Mouse (Mus musculus) CH12.LX (cell line): ENCODE data around the gene Ftcd. TPM values are rescaled to one million over a fixed set of nuclear protein-coding genes. Genes with fewer than 3 reads are reported as not detected.

Experiments
- DNase-seq: peaks from one replicate; pipeline ENCODE4 v3.0.0-alpha.2; 2013; ENCODE audit errors: extremely low read depth
- H3K27ac ChIP-seq: 2 replicates; pipeline ENCODE4 v1.5.1; 2012; ENCODE audit warnings: low read depth, mild to moderate bottlenecking, control low read depth, moderate library complexity; ENCODE audit not compliant: insufficient read depth
- H3K27me3 ChIP-seq: replicated peaks from 2 replicates; pipeline ENCODE3; 2012; ENCODE audit warnings: inconsistent platforms
- H3K36me3 ChIP-seq, 2 experiments: replicated peaks in 1 of 2; 2 replicates each; pipeline versions ENCODE3 to v1.6.1; 2012; ENCODE audit warnings: inconsistent platforms in 1 of 2, low read length in 1 of 2, mild to moderate bottlenecking in 1 of 2, mixed read lengths in 1 of 2, moderate library complexity in 1 of 2; ENCODE audit not compliant: control insufficient read depth in 1 of 2, insufficient read depth in 1 of 2
- H3K4me1 ChIP-seq, 2 experiments: 2 replicates each; pipeline ENCODE4 v1.6.1; 2012; ENCODE audit warnings: inconsistent platforms in 1 of 2, moderate library complexity in 1 of 2; ENCODE audit not compliant: insufficient read depth in 2 of 2, control insufficient read depth in 1 of 2
- H3K4me2 ChIP-seq: 2 replicates; pipeline ENCODE4 v1.6.1; 2012; ENCODE audit warnings: low read depth, mild to moderate bottlenecking, control low read depth; ENCODE audit not compliant: poor library complexity, insufficient read depth, severe bottlenecking
- H3K4me3 ChIP-seq, 3 experiments: fragments of 150-350 bp in 1 of 3; sonication (generic) in 1 of 3; replicated peaks in 1 of 3; 2 replicates each; pipeline versions ENCODE3 to v1.5.1; 2011 to 2012; ENCODE audit warnings: low read depth in 2 of 3, low read length in 2 of 3, mild to moderate bottlenecking in 2 of 3, moderate library complexity in 2 of 3, control low read depth in 1 of 3, improper control_type of control experiment in 1 of 3, inconsistent platforms in 1 of 3, mixed read lengths in 1 of 3; ENCODE audit not compliant: poor library complexity in 1 of 3
- H3K79me2 ChIP-seq: replicated peaks from 2 replicates; pipeline ENCODE4 v1.6.1; 2012; ENCODE audit warnings: mild to moderate bottlenecking, moderate library complexity; ENCODE audit not compliant: control insufficient read depth, poor library complexity, insufficient read depth, severe bottlenecking; ENCODE audit errors: extremely low read depth
- H3K9ac ChIP-seq: 2 replicates; pipeline ENCODE4 v1.6.1; 2012; ENCODE audit warnings: low read depth, mild to moderate bottlenecking, control low read depth, moderate library complexity; ENCODE audit not compliant: insufficient read depth
- H3K9me3 ChIP-seq: replicated peaks from 2 replicates; pipeline ENCODE3; 2012; ENCODE audit warnings: low read length, inconsistent platforms, mixed read lengths
- CHD2 ChIP-seq: IDR thresholded peaks from 2 replicates; pipeline ENCODE4 v1.6.1; 2011; ENCODE audit warnings: low read length, improper control_type of control experiment
- CTCF ChIP-seq, 2 experiments: IDR thresholded peaks in 1 of 2; conservative IDR thresholded peaks in 1 of 2; 2 replicates each; pipeline ENCODE4 v1.5.1; 2011 to 2012; ENCODE audit warnings: low read depth in 2 of 2, low read length in 2 of 2, improper control_type of control experiment in 1 of 2, inconsistent platforms in 1 of 2, mild to moderate bottlenecking in 1 of 2, moderate library complexity in 1 of 2
- E2F4 ChIP-seq: IDR thresholded peaks from 2 replicates; pipeline ENCODE4 v1.6.1; 2011; ENCODE audit warnings: low read depth, low read length, improper control_type of control experiment; ENCODE audit not compliant: insufficient replicate concordance
- ETS1 ChIP-seq: conservative IDR thresholded peaks from 2 replicates; pipeline ENCODE4 v1.6.1; 2012; ENCODE audit warnings: low read depth, mild to moderate bottlenecking, inconsistent platforms, low read length, improper control_type of control experiment, moderate library complexity
- GABPA ChIP-seq: IDR thresholded peaks from 2 replicates; pipeline ENCODE4 v1.6.1; 2012; ENCODE audit warnings: low read depth, low read length, improper control_type of control experiment, inconsistent platforms; ENCODE audit not compliant: insufficient replicate concordance
- IRF4 ChIP-seq: IDR thresholded peaks from 2 replicates; pipeline ENCODE4 v1.6.1; 2014; ENCODE audit warnings: low read depth, mild to moderate bottlenecking, inconsistent platforms, low read length, improper control_type of control experiment
- JUN ChIP-seq: IDR thresholded peaks from 2 replicates; pipeline ENCODE4 v1.6.1; 2011; ENCODE audit warnings: low read depth, mild to moderate bottlenecking, low read length, improper control_type of control experiment, moderate library complexity; ENCODE audit not compliant: insufficient read depth
- JUND ChIP-seq: conservative IDR thresholded peaks from 2 replicates; pipeline ENCODE4 v1.6.1; 2011; ENCODE audit warnings: low read depth, low read length, improper control_type of control experiment
- KAT2A ChIP-seq: IDR thresholded peaks from 2 replicates; pipeline ENCODE4 v1.6.1; 2012; ENCODE audit warnings: low read length, improper control_type of control experiment, inconsistent platforms; ENCODE audit not compliant: insufficient replicate concordance
- MAZ ChIP-seq: IDR thresholded peaks from 2 replicates; pipeline ENCODE4 v1.6.1; 2012; ENCODE audit warnings: low read depth, mild to moderate bottlenecking, inconsistent platforms, low read length, improper control_type of control experiment, moderate library complexity
- MXI1 ChIP-seq: IDR thresholded peaks from 2 replicates; pipeline ENCODE4 v1.6.1; 2011; ENCODE audit warnings: mild to moderate bottlenecking, low read depth, low read length, improper control_type of control experiment
- MYC ChIP-seq: IDR thresholded peaks from 2 replicates; pipeline ENCODE4 v1.6.1; 2011; ENCODE audit warnings: low read depth, mild to moderate bottlenecking, improper control_type of control experiment, low read length
- NELFE ChIP-seq: IDR thresholded peaks from 2 replicates; pipeline ENCODE4 v1.6.1; 2011; ENCODE audit warnings: low read depth, low read length, improper control_type of control experiment
- NRF1 ChIP-seq: IDR thresholded peaks from 2 replicates; pipeline ENCODE4 v1.6.1; 2014; ENCODE audit warnings: low read depth, mild to moderate bottlenecking, inconsistent platforms, low read length, improper control_type of control experiment, moderate library complexity
- PAX5 ChIP-seq: IDR thresholded peaks from 2 replicates; pipeline ENCODE4 v1.6.1; 2012; ENCODE audit warnings: low read length, inconsistent platforms, mixed read lengths
- POLR2AphosphoS2 ChIP-seq: IDR thresholded peaks from 2 replicates; pipeline ENCODE4 v1.6.1; 2011; ENCODE audit warnings: low read depth, low read length, improper control_type of control experiment
- RCOR1 ChIP-seq: conservative IDR thresholded peaks from 2 replicates; pipeline ENCODE4 v1.6.1; 2012; ENCODE audit warnings: low read depth, mild to moderate bottlenecking, inconsistent platforms, low read length, improper control_type of control experiment
- SIN3A ChIP-seq: IDR thresholded peaks from 2 replicates; pipeline ENCODE4 v1.6.1; 2012; ENCODE audit warnings: low read length, improper control_type of control experiment, inconsistent platforms
- TCF12 ChIP-seq: IDR thresholded peaks from 2 replicates; pipeline ENCODE4 v1.6.1; 2014; ENCODE audit warnings: low read depth, mild to moderate bottlenecking, inconsistent platforms, low read length, improper control_type of control experiment
- UBTF ChIP-seq: IDR thresholded peaks from 2 replicates; pipeline ENCODE4 v1.6.1; 2012; ENCODE audit warnings: low read depth, mild to moderate bottlenecking, inconsistent platforms, low read length, improper control_type of control experiment, moderate library complexity
- USF1 ChIP-seq: IDR thresholded peaks from 2 replicates; pipeline ENCODE4 v1.6.1; 2014; ENCODE audit warnings: low read depth, mild to moderate bottlenecking, inconsistent platforms, low read length, improper control_type of control experiment
- ZMIZ1 ChIP-seq: IDR thresholded peaks from 2 replicates; pipeline ENCODE4 v1.6.1; 2012; ENCODE audit warnings: low read depth, mild to moderate bottlenecking, inconsistent platforms, low read length, improper control_type of control experiment
- ZNF384 ChIP-seq: IDR thresholded peaks from 2 replicates; pipeline ENCODE4 v1.6.1; 2012; ENCODE audit warnings: low read depth, low read length, improper control_type of control experiment, inconsistent platforms
- dilution Hi-C: fragments of 300-500 bp; cut with MboI; formaldehyde crosslinking; loops from 2 replicates; pipeline ENCODE4 v1.14.3; 2020; ENCODE audit warnings: low sequenced_read_pairs; ENCODE audit not compliant: extremely low pct_unique_long_range_greater_than_20kb, extremely low pct_ligation_motif_present
- in situ Hi-C: fragments of 300-500 bp; cut with MboI; formaldehyde crosslinking; loops from 3 replicates; pipeline ENCODE4 v1.14.3; 2019; ENCODE audit warnings: low sequenced_read_pairs, low pct_ligation_motif_present, low pct_unique_long_range_greater_than_20kb, mixed read lengths
- polyA plus RNA-seq: library from polyadenylated mRNA; unstranded; fragments of >175 nt; gene quantifications from 2 replicates; pipeline ENCODE4 v1.2.1, GENCODE M21; 2012; ENCODE audit warnings: low read depth; ENCODE audit not compliant: insufficient read length
- total RNA-seq, 2 experiments: library from RNA; depleted of rRNA; stranded (reverse); fragments of 300-350 nt in 1 of 2; fragments of >200 nt in 1 of 2; gene quantifications; 2 replicates each; pipeline ENCODE4 v1.2.3; 2012 to 2014

The Ftcd gene
- total and polyA plus RNA-seq, 3 experiments, result not detected

- Histone ChIP-seq H3K9ac (no peak overlapping the region), H3K9me3 (no peaks in the 10 kb centered on the region), H3K4me3 (no peak overlapping the region), H3K36me3 (peaks cover 88 to 99% of the 10 kb centered on the region in 2 experiments), H3K4me2 (no peak overlapping the region), H3K4me1 (peaks cover 0 to 15% of the 10 kb centered on the region in 2 experiments; a peak in 2 of 4 replicates), H3K79me2 (no peaks in the 10 kb centered on the region), H3K27me3 (no peaks in the 10 kb centered on the region), H3K27ac (no peak overlapping the region)
- dilution Hi-C loops (no loop called here), in situ Hi-C loops (no loop called here)
- TF ChIP-seq PAX5 (no peak), USF1 (no peak), KAT2A (no peak), MAZ (no peak), GABPA (no peak), MXI1 (no peak), CTCF (conservative IDR thresholded peaks at IDR 0.05 in 1 of 2, IDR thresholded peaks at IDR 0.05 in 1 of 2; ENCODE audit: low read depth in 2 of 2, low read length in 2 of 2) (no peak), NRF1 (no peak), TCF12 (no peak), E2F4 (no peak), SIN3A (no peak), ZMIZ1 (no peak), UBTF (no peak), JUND (no peak), RCOR1 (no peak), ZNF384 (no peak), POLR2AphosphoS2 (no peak), ETS1 (no peak), IRF4 (no peak), JUN (no peak)
- no peak for DNase-seq
These were observed 32.6 kb upstream of the Ftcd start for GRCm38 (mm10) chr10:76542636-76543375.

GRCm38 (mm10) chr10:76546566-76546965 lies 28.9 kb upstream of the Ftcd start:
- H3K4me2 ChIP-seq, result no peak overlapping the region
- no peak overlapping the region for H3K27ac ChIP-seq
- no peaks in the 10 kb centered on the region for H3K27me3 ChIP-seq
- no peak for DNase-seq
- no peaks in the 10 kb centered on the region for H3K79me2 ChIP-seq
- H3K4me3 ChIP-seq, result no peak overlapping the region
- peaks cover 0 to 11% of the 10 kb centered on the region in 2 experiments; a peak in 2 of 4 replicates for H3K4me1 ChIP-seq
- no peaks in the 10 kb centered on the region for H3K9me3 ChIP-seq
- no peak overlapping the region for H3K9ac ChIP-seq
- H3K36me3 ChIP-seq, result peaks cover 88 to 100% of the 10 kb centered on the region in 2 experiments
- TF ChIP-seq ZNF384, result no peak
- no peak for TF ChIP-seq IRF4
- no peak for TF ChIP-seq NELFE
- TF ChIP-seq CHD2, result no peak
- no peak for TF ChIP-seq JUN
- no peak for TF ChIP-seq MYC
- TF ChIP-seq ZMIZ1, result no peak
- no peak for TF ChIP-seq RCOR1
- TF ChIP-seq, all 38 proteins: peak for 0
- in situ Hi-C loops (no loop called here), dilution Hi-C loops (no loop called here)
